Mouse (Mus musculus): ENCODE measurements around the gene D030056L22Rik. TPM values are rescaled to one million over a fixed set of nuclear protein-coding genes. Genes with fewer than 3 reads are reported as not detected.

Gene D030056L22Rik
- 10 to 100 TPM; 15.0 to 15.8 TPM for total RNA-seq (2021)
- long read RNA-seq, experiment 1, transcript D030056L22Rik-201 (2 exons, 1,631 nt): minor isoform, 6 of 35 reads
- long read RNA-seq, experiment 1, transcript D030056L22Rik-202 (2 exons, 1,677 nt): major isoform, 27 of 35 reads
- long read RNA-seq, experiment 1, partial matches to known transcripts: 0 of 35 reads
- long read RNA-seq, experiment 1, other reads (novel, unspliced or antisense): 2 of 35 reads
- long read RNA-seq, experiment 2, transcript D030056L22Rik-202 (2 exons, 1,677 nt): major isoform, 5 of 9 reads
- long read RNA-seq, experiment 2, partial matches to known transcripts: 0 of 9 reads
- long read RNA-seq, experiment 2, other reads (novel, unspliced or antisense): 0 of 9 reads

DNA sequence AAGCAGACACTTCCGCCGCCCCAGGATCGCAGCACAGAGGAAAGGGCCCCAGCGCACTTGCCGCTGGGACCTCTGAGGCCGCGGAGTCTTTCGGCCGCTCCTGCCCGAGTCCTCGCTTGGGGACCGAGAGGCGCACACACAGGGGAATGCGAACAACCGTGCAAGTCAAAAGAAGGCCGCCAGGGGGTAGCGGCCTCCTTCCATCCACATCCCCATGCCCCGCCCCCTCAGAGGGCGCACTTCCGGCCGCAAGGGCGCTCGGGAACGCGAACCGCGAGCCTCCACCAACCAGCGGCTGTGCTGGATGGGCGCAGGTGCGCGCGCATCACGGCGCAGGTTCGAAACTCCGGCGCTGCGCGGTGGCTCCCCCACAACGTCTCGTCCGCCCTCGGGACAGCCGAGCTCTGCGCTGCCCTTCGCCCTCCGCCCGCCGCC, at the start of gene D030056L22Rik:
Gene D030056L22Rik (plus strand): TSS at position 328 of the 435 bp plus-strand sequence.
- peak; percentile 98 to 99 for DNase-seq

DNA sequence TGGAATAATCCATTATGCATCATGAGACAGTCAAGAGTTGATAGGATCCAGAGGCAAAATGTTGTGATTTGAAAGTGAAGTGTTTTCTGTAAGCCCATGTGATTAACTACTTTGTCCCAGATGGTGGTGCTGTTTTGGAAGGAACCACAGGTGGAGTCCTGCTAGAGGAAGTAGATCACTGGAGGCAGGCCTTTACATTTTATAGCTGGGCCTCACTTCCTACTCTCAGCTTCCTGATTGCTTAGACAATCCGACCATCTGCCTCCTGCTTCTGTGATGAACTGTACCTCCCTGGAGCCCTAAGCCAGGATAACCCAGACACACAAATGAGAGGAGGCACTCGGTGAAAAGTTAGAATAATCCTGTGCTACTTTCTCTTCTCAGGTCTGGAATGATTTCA, 49.1 kb upstream of the D030056L22Rik start:
- DNase-seq: no peak

DNA sequence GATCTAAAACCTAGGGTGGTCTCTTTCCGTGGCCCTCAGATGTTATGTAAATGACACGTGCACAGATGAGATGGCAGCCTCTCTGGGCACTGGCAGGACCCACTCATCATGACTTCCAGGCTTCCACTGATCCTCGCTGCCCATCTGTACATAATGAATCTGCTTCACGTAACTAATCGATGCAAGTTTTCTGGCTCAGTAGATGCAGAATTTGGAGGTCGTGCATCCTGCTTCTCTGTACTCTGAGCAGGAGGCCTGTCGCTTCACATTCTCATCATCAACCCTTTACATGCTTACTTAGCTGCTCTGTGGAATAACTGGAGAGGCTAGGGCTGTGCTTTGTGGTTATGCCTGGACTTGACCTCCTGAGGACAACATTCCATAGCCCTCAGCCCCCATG, 46.0 kb upstream of the D030056L22Rik start:
- DNase-seq: no peak

- no peak for DNase-seq
These were observed 43.4 kb upstream of the D030056L22Rik start for GRCm38 (mm10) chr19:18669551-18669950.

DNA sequence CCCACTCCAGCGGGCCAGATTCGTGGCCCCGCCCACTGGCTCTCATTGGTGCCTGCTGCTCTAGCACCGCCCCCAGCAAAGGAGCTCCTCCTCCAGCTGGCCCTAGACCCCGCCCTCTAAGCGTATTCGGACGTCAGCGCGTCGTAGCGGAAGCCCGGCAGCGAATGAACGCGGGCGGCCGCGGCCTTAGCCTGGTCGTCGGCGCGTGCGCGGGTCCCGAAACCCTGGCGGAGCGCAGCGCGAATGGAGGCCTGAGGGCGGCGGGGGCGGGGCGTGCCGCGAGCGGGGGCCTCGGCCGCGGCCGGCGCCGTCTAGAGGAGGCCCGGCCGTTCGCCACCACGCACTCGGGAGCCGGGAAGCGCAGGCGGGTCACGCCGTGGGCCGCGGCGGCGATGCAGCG, 42.4 kb upstream of the D030056L22Rik start, which contains the start of gene Carnmt1:
Gene Carnmt1 (plus strand): TSS at position 157 of the 400 bp plus-strand sequence.
- DNase-seq: peak; percentile 99

DNA sequence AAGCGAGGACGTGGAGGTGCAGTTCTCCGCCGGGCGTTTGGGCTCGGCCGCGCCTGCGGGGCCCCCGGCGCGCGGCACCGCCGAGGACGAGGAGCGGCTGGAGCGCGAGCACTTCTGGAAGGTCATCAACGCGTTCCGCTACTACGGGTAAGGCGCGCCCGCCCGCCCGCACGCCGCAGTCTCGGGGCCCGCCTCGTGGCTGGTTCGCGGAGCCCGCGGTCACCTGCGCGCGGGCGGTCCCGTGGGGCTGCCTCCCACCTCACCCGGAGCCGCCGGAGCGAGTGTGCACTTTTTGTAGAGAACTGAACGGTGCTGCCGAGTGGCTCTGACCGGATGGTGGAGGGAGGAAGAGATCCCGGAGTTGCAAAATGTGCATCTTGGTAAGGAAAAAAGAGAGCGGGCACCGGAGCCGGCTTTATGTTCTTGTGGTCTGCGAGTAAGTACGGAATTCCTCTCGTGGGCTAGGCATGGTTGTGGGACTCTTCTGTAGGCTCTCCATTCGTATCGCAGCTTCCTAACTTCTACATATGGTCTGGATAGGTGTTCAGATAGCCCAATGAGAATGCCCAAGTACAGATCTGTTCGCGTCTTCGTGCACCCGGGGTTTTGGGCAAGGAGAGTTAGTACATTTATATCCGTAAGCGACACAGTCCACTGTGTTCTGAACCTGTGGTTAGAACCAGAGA, 41.8 kb upstream of the D030056L22Rik start:
- peak; percentile 59 to 67 for DNase-seq

- DNase-seq: no peak
These were observed 40.5 kb upstream of the D030056L22Rik start for GRCm38 (mm10) chr19:18672498-18672897.

DNA sequence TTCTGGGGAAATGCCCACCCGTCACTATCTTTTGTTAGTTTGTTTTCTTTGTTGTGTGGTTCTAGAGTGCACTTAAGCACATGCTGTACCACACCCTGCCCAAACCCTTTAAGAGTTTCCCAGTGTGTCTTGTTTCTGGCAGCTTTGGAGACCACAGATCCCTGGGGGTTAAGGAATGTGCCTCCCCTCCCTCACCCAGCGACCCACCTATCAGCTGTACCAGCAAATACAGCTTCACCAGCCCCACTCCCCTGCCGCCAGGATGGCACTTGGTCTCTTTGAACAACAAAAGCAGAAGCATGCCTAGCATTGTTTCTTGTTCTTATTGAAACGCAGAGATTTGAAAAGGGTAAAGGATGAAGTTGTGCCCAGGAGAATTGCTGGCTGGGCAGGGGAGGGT, 39.9 kb upstream of the D030056L22Rik start:
- DNase-seq: no peak

GRCm38 (mm10) chr19:18682142-18682541, 30.9 kb upstream of the D030056L22Rik start:
- DNase-seq: peak; percentile 39 to 44

- DNase-seq: peak; percentile 31 to 41
These were observed 25.4 kb upstream of the D030056L22Rik start for GRCm38 (mm10) chr19:18687556-18687955.

- DNase-seq: no peak
These were observed 20.8 kb upstream of the D030056L22Rik start for GRCm38 (mm10) chr19:18692176-18692575.

DNA sequence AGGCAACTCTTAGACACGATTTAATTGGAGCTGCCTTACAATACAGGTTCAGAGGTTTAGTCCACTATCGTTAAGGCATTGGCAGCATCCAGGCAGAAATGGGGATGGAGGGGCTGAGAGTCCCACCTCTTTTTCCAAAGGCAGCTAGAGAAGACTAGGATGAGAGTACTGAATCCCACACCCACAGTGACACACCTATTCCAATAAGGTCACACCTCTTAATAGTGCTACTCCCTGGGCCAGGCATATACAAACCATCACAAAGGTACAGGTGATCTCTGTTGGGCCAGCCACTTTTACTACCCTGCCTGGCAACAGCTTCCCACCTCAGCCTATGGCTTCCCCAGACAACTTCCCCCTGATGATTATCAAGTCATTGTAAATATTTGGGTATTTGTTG, 20.2 kb upstream of the D030056L22Rik start:
- DNase-seq: no peak

- DNase-seq: no peak
These were observed 17.9 kb upstream of the D030056L22Rik start for GRCm38 (mm10) chr19:18695116-18695515.

DNA sequence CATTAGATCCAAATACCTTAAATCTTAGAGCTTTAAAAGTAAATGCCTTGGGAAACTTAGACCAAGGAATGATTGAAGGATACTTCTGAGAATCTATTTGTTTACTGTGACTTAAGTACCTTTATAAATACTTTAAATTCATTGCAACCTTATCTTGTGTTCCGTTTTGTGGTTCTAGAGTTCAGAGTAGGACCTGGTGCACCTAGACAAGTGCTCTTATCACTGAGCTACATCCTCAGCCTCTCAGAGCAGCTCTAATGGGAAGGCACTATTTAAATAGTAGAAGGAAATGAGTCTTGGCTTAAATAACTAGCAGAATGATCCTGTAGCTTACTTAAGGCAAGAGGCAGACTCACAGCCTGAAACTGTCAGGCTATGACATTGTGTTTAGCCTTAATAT, 17.4 kb upstream of the D030056L22Rik start:
- DNase-seq: no peak

DNA sequence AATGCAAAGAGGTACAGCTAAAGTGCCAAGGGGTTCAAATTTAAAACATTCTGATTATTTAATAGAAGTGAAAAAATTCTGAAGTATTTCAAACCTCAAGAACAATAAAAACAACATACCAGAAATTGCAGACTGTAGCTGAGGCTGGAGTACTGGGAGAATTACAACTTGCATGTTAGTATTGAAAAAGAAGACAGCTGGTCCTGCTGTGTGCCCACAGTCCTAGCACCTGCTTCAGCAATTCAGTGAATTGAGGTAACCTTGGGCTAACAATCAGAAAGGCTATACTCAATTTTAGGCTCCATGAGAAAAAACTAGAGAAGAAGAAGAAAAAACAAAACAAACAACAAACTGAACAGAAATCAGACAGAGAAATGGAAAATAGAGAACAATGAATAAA, 4.9 kb upstream of the D030056L22Rik start:
- DNase-seq: no peak

GRCm38 (mm10) chr19:18710903-18711302, 2.1 kb upstream of the D030056L22Rik start:
- no peak for DNase-seq

DNA sequence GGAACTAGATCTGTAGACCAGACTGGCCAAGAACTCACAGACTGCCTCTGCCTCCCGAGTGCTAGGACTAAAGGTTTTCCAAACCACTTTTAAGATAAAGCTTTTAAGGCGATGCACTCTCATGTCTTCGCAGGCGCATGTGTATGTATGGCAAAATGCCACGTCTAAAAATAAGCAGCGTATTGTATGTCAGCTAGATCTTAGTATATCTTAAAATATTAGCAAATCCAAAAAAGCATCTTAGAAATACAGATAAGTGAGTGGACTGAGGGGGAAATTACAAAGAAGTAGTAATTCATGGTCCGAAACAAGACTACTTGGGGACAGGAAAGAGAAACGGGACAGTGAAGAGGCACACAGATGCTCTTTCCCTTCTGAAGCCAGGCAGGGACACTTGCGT, 1.4 kb upstream of the D030056L22Rik start:
- DNase-seq: no peak

GRCm38 (mm10) chr19:18712153-18712865, 684 bp upstream of the D030056L22Rik start:
- no peak for DNase-seq

DNA sequence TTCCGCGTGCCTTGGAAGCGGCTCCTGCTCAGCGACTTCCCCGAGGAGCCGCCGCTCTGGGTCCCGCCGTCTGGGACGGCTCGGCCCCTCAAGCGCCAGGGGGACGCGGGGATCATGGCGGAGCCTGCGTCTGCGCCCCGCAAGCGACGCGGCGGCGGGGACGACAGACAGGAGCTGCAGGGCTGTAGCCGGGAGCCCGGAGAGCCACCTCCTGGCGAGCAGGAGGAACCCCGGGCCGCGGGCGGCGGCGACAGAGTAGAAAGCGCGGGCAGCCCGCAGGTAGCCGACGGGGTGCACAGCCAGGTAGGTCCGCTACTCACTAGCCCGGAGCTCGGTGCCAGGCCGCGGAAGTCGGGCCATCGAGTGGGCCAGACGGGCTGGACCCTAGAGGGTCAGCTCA, 364 bp downstream of the D030056L22Rik start:
- peak; percentile 58 to 67 for DNase-seq

GRCm38 (mm10) chr19:18716374-18716773, 3.4 kb downstream of the D030056L22Rik start:
- DNase-seq: peak; percentile 52 to 70

DNA sequence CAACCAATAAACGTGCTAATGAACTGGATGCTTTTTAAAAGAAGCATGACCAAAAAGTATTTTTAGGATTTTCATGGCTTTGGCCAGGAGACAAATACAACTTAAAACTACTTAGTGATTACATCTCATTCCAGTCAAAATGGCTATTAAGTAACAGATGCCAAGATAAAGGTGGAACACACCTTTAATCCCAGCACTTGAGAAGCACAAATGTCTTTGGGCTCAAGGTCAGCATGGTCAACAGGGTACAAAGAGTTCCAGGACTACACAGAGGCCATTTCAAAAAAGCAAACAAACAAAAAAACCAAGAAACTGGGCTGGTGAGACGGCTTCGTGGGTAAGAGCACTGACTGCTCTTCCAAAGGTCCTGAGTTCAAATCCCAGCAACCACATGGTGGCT, 7.3 kb downstream of the D030056L22Rik start:
- DNase-seq: no peak

- DNase-seq: no peak
These were observed 12.2 kb downstream of the D030056L22Rik start for GRCm38 (mm10) chr19:18725186-18725585.

GRCm38 (mm10) chr19:18730255-18730654, 17.3 kb downstream of the D030056L22Rik start:
- DNase-seq: no peak
